Mouse (Mus musculus) liver, embryonic 14.5 days (tissue): ENCODE measurements around the gene Tnfsf4.

Source experiments
- CTCF ChIP-seq: IDR thresholded peaks from 2 replicates; pipeline ENCODE4 v1.5.1; 2016; ENCODE audit warnings: antibody characterized with exemption, low read depth, control low read depth
- EP300 ChIP-seq: IDR thresholded peaks from 2 replicates; pipeline ENCODE4 v1.6.1; 2016; ENCODE audit warnings: antibody characterized with exemption, low read depth

DNA sequence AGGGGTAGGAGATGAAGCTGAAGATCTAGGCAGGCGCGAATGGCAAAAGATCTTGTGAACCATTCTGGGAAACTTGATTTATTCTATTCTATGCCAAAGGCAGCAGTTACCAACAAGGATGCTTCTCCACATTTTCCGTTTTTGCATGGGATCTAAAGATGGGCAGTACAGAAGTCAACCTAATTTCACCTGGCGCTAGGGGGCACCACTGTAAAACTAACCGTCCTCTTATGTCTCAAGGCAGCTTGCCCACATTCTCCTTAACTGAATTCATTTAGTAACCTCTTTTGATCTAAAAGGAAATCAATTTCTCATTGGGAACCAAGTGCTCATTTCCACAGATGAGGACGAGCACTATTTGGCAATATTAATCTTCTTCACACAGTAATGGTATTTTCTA lies 4.9 kb downstream of the Tnfsf4 start:
- peak; percentile 50 for TF ChIP-seq CTCF
- no peak for TF ChIP-seq EP300
